Mouse (Mus musculus) left cerebral cortex, adult 8-10 months (tissue): ENCODE results near the gene Exoc4. TPM values are rescaled to one million over a fixed set of nuclear protein-coding genes. Genes with fewer than 3 reads are reported as not detected.

Source experiments
- DNase-seq, 2 experiments: peaks; one replicate each; pipeline ENCODE4 v3.0.0; 2022; ENCODE audit warnings: low spot score in 2 of 2
- total RNA-seq, 4 experiments: library from RNA; stranded (reverse); gene quantifications; 2 replicates each; pipeline ENCODE4 v1.2.4; 2022

The Exoc4 gene
- total RNA-seq, 4 experiments from 2014 or later = 76.3 to 80.9 (median 78.7) TPM

DNA sequence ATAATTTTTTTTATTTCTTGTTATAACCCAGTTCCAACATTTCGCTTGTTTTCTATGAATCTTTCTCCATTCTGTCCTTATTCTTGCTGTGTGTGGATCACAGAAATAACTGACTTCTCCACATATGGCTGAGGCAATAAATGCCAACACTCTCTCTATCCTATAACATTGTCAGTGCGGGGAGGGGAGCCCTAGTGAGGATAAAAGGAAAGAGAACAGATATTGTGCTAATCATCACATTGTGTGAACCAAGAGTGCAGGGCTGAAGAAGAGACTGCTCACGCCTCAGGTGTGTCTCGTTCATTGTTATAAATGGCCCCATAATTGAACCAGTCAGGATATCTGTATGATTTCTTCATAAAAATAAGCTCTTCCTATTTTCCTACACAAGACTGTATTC lies 665.1 kb downstream of the Exoc4 start:
- DNase-seq = no peak

DNA sequence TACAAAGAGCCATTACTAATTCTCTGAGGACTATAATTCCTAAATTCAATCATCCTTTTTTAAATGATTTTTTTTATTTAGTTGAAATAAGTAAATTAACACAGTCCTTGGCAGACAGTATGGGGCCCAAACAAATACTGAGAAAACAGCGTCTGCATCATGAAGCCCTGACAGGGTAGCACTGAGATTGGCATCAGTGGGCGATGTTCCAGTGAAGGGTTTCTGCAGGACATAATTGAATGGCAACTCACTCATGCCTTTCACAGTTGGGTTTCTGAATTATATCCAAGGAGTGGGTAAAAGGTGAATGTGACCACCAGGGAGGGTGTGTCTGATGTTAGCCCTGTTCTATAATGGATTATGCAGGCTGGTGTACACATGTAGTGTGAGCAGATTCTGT lies 674.7 kb downstream of the Exoc4 start:
- no peak for DNase-seq

DNA sequence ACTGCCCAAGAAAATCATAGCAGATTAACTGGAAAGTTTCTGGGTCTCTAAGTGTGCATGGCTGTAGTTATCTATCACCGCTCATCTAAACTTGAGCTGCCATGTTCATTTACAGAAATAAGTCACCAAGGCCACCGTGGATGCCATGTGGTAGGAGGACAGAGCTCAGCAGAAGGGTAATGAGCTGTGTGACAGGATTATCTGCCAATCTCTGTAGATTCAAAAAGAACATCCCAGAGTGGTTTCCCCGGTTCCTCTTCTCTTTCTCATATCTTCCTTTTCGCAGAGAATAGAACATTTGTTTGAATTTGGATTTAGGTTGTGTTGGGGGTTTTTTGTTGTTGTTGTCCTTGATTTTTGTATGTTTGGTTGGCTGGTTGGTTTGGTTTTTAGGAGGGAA lies 676.0 kb downstream of the Exoc4 start:
- DNase-seq = no peak

DNA sequence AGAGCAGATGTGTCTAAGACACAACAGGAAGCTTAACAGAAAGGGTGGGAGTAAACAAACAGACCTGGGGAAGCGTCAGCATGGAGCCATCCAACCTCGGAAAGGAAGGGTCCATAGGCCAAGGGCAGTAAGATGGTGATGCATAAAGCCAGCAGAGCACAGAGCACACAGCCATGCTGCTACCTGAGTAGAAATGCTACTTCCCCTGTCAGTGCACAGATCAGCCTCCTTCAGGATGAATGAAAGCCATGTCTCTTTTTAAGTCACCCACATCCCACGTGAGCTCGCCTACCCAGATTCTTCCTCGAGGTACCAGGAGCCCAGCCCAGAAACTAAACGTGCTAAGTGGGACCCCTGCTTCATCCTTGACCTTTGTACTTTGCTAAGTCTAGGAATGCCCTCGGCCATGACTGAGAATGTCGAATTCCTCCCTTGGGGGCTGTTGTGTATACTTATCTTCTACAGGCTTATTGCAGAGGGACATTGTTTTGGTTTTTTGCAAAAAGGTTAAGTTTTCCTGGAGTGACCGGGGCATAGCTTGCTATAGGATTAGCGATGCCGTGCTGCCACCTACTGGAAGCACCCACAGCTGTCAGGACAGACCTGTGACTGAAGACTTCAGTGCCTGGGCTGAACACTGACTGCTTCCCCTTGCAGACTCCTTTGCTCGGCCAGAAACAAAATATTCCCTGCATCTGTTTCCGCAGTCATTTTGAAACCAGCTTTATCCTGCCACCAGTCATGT lies 680.6 kb downstream of the Exoc4 start:
- peak; percentile 59 to 63 for DNase-seq

DNA sequence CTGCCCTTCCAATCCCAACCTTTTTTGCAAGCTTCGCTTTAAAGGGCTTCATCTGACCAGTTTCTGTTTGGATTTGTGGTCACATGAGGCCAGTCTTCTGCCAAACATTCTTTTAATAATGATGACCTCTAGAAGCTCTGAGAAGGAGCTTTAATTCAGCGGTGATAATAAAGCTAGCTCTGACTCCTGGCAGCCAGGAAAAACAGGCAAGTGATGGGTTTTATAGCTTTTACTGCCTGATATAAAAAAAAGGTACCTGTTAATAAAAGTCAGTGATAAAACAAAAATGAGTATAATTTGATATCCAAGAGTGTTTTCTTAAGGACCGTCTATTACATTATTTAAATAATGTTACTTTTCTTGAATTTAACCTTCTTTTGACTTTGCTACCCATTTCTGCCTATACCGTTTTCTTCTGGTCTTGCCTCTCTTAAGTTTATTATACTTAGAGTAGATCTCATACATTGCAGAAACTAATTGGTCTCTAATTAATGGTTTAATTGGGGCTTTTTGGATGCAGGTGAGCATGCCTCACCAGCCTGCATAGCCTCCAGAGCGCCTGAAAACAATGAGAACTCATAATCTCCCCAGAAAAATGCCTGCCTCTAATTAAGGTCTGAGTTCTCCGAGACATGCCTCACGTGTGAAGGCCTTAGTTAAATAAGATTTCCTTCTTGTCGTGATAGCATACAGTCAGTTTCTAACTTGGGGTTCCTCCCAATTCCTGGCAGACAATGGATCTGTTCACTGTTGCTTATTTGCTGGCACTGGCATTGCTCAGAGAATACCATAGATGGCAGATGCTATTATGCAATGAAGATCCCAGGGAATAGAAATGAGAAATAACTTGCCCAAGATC lies 681.4 kb downstream of the Exoc4 start:
- no peak for DNase-seq

DNA sequence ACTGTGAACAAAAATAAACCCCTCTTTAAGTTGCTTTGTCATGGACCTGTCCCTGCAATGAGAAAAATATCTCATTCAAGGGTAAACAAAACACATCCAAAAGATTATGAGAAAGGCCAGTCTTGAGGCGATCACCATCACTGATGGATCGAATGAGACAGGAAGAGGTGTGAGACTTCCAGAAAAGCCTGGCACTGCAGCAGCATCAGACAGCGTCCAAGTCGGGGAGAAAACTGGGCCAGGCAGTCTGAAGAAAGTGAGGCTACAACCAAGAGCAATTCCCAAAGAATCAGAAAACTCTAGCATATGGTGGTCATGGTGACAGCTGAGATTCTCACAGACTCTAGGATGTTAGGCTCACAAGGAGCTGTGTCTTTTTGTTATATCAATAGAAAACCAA lies 689.0 kb downstream of the Exoc4 start:
- no peak for DNase-seq

DNA sequence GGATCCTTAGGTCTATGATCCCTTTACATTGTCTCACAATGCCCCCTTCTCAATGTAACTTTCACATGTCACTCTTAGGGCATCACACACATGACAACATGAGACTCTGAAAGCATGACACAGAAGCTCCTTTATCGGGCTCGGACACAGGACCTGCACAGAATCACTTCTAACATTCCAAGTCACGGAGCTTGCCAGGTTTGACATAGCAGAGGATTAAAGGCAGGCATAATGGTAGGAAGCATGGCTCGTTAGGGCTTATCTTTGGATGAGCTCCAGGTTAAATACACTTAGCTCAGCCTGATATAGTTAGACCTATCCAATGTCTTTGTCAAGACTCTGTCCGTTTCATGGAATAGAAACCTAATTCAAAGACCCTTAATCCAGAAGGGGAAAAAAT lies 690.3 kb downstream of the Exoc4 start:
- DNase-seq = no peak

DNA sequence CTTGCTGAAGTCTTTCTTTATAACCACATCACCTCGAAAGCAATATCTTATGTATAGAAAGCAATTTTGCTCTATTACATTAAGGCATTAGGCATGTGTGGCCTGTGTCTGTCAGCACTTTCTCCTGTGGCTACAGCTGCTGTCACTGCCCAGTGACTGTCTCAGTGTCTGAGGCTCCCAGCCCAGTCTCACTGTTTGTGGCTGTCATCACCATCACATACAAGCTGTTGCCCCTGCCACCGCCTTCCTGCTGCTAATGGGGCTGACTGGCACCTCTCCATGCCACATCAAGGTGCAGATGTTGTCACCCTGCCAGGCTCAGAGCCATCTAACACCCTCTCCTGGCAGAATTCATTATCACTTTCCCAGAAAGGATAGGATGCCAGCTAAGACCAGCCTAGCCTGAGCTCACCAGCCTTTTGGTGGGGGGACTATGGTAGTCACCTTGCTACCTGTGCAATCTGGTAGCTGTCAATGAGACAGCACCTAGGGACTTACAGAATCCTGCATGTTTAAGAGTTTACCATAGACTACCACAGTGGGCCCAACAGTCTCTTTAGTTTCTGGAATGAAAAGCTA lies 698.1 kb downstream of the Exoc4 start:
- no peak for DNase-seq

DNA sequence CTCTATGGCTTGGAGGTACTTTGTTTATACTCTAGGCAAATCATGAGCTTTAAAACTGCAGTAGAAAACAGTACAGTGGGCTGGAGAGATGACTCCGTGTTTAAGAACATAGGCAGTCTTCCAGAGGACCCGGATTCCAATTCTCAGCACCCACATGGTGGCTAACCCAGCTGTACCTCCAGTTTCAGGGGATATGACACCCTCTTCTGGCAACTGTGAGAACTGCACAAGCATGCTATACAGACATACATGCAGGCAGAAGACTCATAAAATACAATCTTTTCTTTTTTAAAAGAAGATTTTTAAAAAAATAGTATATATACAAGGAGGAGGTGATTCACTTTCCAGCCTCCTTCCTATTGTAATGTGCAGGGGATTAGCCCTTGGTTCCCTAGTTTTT lies 701.2 kb downstream of the Exoc4 start:
- no peak for DNase-seq

DNA sequence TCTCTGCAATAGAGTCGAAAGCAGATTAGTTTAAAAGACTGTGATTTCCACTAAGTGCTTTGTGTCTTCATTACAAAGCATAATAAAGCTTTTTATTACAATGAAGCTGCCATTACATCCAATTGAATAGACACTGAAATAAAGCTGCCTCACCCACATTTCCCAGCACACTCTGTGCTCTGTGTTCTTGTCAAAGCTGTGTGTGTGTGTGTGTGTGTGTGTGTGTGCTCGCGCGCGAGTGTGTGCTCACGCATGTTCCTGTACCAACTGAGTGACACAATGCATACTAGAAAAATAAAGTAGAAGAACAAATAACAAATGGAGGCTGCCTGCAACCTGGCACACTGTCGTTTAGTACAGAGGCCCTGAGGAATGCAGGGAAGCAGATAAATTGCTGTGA lies 706.6 kb downstream of the Exoc4 start:
- DNase-seq = no peak

DNA sequence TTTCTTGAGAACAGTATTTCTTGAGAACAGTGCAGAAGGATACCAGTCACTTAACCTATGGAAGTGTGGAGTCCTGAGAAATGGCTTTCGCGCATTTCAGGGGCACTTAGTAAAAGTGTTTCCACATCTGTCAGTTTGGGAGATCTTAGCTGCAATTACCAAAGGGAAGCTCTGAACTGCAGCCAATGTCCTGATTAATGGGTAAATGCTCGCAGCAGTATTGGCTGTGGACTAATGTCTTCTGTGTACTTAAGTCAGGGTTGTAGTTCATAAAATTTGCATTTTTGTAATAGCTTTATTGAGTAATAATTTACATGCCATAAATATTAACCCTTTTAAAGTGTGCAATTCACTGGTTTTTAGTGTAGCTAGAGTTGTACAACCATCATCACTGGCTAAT lies 709.4 kb downstream of the Exoc4 start:
- DNase-seq = no peak

DNA sequence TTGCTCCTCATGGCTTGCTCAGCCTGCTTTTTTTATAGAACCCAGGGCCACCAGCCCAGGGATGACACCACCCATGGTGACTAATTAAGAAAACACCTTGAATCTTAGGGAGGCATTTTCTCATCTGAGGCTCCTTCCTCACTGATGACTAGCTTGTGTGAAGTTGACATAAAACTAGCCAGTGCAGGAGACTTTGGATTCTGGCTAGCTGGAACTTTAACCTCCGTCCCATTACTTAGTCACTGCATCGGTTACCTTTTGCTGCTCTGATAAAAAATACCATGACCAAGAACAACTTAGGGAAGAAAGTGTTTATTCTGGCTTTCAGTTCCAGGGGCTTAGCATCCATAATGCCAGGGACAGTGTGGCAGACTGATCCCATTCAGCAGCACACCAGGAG lies 711.9 kb downstream of the Exoc4 start:
- DNase-seq = no peak

DNA sequence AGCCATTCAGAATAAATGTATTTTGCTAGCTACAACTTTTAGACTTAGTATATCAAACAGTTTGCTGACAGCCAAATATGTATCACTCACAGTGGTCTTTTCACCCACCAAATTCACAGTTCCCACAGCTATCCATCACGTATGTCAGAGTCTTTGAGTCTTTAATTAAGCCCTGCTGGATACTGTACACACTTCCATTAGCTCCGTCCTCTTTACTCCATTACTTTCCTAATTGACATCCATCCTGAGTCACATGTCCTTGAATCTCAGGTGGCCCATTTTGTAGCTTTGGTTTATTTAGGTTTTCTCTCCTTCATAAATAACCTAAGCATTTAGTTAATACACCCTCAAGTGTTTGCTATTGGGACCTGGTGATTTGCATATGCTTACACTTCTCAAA lies 714.2 kb downstream of the Exoc4 start:
- no peak for DNase-seq

DNA sequence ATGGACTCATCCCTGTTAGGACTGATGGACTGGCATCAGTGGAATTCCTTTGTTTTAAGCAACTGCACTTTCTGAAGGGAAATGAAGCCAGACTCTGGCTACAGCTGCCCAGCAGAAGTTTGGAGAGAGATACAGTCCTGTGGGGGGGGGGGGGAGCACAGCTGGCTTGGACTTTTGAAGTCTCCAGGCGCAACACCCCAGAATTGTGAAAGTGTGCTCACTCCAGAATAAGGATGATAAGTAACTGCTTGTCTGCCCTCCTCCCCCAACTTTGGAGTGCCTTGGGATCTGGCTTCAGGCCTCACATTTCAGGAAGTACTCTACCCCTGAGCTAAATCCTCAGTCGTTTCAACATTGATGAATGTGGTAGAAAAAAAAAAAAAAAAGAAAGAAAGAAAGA lies 716.7 kb downstream of the Exoc4 start:
- DNase-seq = no peak

DNA sequence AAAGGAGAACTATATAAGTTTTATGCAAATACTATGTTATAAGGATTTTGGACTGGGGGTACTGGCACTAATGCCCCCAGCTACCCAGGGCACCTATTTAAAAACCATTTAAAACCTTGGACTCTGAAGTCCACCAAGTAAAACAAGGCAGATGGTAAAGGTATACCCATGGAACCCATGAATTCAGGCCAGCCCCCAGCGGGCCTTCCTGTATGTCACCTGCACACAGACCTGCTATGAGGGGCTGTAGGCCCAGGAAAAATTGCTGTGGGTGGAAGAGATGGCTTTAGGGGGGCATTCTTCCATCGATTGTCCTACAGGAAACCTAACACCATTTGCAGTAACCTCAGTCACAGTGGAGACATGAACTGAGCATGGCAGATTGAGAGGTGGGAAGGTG lies 719.9 kb downstream of the Exoc4 start:
- DNase-seq = no peak

DNA sequence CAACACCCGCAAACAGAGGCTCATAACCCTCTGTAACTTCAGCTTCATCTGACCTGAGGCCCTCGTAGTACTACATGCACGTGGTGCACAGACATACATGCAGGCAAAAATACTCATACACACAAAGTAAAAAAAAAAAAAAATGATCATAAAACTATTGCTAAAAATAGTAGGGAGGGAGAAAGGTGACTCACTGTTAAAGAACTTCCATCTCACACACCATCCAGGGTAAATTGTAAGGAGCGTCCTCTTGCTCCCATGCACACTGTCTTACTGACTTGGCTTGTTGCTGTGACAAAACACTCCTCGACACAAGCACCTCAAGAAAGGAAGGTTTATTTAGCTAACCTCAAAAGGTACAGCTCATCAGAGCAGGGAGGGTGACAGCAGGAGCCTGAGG lies 723.9 kb downstream of the Exoc4 start:
- no peak for DNase-seq

DNA sequence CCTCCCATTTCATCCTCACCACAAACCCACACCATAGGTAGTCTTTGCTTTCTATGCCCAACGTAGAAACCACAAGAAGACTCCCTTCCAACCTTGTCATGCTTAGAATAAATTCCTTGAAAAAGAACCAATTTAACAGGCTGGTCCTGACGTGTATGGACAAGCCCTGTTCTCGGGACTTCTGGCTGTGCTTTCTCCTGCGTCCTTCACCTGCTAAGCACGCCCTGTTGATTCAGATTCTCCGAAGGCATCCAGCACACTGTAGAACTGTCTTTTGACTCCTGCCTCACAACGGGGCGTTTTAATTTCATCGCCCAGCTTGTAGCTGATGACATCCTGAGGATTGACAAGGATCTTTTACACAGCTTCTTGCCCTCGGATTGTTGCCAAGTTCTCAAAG lies 727.7 kb downstream of the Exoc4 start:
- no peak for DNase-seq

DNA sequence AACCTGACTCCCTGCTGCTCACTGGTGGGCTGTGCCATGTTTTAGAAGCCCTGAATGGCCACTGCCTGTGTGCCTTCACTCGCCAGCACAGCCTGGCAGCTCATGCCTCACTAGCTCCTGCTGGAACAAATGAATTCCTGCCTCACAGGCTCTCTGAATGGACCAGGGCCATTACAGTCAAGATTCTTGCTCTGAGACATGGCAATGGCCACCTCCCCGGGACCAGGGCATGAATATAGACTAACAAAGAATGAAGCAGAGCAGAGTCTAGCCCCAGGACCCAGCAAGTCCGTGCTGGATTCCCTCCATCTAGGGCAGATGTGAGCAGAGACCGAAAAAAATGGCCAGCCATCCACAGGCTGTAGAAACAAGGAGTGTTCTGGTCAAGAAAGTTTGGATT lies 728.6 kb downstream of the Exoc4 start:
- DNase-seq = no peak

DNA sequence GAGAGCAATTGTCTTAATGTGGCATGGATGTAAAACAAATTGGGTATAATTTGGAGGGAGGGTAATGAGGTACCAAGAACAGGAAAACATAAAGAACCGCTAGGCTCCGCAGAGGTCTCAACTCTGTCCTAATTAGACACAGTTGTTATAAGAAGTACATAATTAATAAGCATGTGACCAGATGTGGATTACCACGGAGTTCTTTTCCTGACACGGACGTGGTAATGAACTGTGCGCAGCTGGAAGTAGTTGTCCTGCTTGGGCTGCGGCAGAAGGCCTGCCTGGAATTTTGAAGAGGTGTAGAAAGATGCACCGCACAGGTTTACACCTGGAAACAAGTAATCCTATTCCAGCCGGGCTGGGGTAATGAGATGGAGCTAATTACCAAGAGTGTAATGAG lies 729.0 kb downstream of the Exoc4 start:
- DNase-seq = no peak

DNA sequence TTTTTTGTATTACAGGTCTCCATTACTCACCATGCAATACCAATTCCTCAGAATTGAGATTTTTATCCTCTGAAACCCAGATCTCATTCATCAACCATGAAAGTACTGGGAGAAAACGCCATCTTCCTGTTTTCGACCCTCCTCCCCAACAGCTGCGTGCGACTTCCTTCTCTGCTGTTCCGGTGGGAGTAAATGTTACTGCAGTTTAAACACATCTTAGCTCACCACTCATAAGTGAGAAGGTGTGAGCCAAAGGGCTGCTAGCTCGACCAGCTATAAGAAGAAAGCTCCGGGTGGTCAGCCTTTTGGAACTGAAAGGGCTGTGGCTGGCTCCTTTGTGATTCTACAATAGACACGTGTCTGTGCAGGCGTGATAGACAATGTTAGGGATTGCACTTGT lies 733.8 kb downstream of the Exoc4 start:
- no peak for DNase-seq

DNA sequence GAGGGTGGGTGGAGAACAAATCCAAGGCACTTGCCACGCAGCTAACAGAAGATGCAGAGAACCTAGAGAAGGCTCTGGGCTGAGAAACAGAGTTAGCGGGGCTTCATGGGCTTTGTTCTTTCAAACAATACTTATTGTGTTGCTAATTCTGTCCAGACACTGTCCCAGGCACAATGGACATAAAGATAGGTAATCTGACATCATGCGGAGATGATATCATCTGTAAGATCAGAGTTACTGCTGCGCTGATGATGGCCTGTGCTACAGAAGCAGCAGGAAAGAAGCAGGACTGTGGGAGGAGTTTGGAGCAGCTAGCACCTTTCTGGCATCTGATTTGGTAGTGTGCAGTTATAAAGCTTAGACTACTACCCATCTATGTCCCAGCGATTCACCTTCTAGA lies 738.2 kb downstream of the Exoc4 start:
- DNase-seq = no peak

DNA sequence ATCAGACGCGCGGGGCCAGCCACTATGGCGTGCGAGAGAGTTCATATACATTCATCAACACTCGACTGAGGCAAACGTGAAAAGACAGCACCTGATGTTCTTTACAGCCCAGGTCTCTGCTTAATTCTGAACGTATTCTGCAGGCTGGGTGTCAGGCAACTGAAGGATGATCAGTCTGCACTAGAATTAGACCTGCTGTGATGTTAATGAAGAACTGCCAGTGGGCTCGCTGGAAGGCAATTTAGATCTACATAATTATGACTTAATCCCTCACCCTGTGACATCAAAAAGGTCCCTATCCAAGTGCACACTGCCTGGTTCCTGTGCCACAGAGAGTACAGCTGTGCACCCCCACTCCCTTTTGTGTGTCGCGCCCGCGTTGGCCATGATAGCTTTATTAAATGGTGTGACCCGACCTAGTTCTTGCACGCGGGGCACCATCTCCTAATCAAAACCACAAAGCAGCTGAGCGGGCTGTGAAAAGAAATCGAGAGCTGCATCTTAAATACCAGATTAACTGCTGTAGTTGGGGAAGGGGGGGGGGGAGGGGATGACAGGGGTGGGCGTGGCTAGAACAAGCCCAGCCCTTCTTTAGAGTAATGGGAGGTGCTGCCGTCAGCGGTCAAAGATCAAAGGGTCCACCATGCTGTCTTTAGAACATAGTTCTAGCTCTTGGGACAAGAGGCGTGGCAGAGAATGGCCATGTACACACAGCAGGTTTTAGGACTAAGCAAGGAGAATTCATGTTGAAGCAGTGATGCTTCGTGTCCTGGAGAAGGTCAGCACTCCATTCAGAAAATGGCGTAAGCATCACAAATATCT lies 743.5 kb downstream of the Exoc4 start:
- DNase-seq = no peak
